Mouse (Mus musculus) hindbrain, embryonic 14.5 days (tissue): ENCODE measurements around the gene Nom1. TPM values are rescaled to one million over a fixed set of nuclear protein-coding genes. Genes with fewer than 3 reads are reported as not detected.

Source experiments
- ATAC-seq: fragments of 200-750 bp; cut with Nextera tagmentation; 2 replicates; pipeline ENCODE4 v1.8.0; 2017; ENCODE audit warnings: moderate number of reproducible peaks, mild to moderate bottlenecking, moderate TSS enrichment, moderate library complexity; ENCODE audit not compliant: low FRiP score
- DNase-seq: peaks from one replicate; pipeline ENCODE4 v3.0.0-alpha.2; 2015; ENCODE audit warnings: low spot score
- H3K27ac ChIP-seq: fragments of 300-500 bp; sonication (generic); 2 replicates; pipeline ENCODE4 v1.5.1; 2014; ENCODE audit warnings: mild to moderate bottlenecking, moderate library complexity
- H3K27me3 ChIP-seq: fragments of 300-500 bp; sonication (generic); 2 replicates; pipeline ENCODE4 v1.6.1; 2014; ENCODE audit warnings: mild to moderate bottlenecking, low read length, mixed read lengths; ENCODE audit not compliant: control insufficient read depth, insufficient read depth
- H3K36me3 ChIP-seq: fragments of 300-500 bp; sonication (generic); replicated peaks from 2 replicates; pipeline ENCODE4 v1.6.1; 2014; ENCODE audit not compliant: control insufficient read depth, insufficient read depth
- H3K4me1 ChIP-seq: fragments of 300-500 bp; sonication (generic); replicated peaks from 2 replicates; pipeline ENCODE4 v1.6.1; 2014; ENCODE audit warnings: antibody characterized with exemption, low read length, mixed read lengths; ENCODE audit not compliant: control insufficient read depth, insufficient read depth
- H3K4me2 ChIP-seq: fragments of 300-500 bp; sonication (generic); replicated peaks from 2 replicates; pipeline ENCODE4 v1.6.1; 2014; ENCODE audit warnings: mild to moderate bottlenecking, moderate library complexity
- H3K4me3 ChIP-seq: fragments of 300-500 bp; sonication (generic); replicated peaks from 2 replicates; pipeline ENCODE4 v1.5.1; 2014; ENCODE audit warnings: mild to moderate bottlenecking, low read length
- H3K9ac ChIP-seq: fragments of 300-500 bp; sonication (generic); 2 replicates; pipeline ENCODE4 v1.6.1; 2014
- H3K9me3 ChIP-seq: fragments of 300-500 bp; sonication (generic); 2 replicates; pipeline ENCODE4 v1.6.1; 2016; ENCODE audit warnings: low read length; ENCODE audit not compliant: control insufficient read depth
- WGBS: fragments of 180-500 bp; shearing (Covaris S2); extraction: QIAGEN DNeasy Blood & Tissue Kit; methylation state at CpG from one replicate; pipeline ENCODE4 v1.1.7; 2014; 5-methylcytosine and 5-hydroxymethylcytosine counted together
- polyA plus RNA-seq: library from polyadenylated mRNA; unstranded; fragments of >200 nt; fragmentation: Nextera tagmentation; extraction: Ambion mirVana; gene quantifications from 2 replicates; pipeline ENCODE4 v1.2.1, GENCODE M21; 2014

Gene Nom1
- polyA plus RNA-seq, 1 experiment from 2014 or later = 14.1 TPM

GRCm38 (mm10) chr5:29469501-29469900 lies 35.0 kb downstream of the Nom1 start:
- H3K4me1 ChIP-seq = 0 out of 2 replicates have a peak, but pooled peaks cover 6% of the 10 kb centered on the region
- H3K4me3 ChIP-seq = no peak overlapping the region
- no peaks in the 10 kb centered on the region for H3K9me3 ChIP-seq
- H3K27ac ChIP-seq = no peak overlapping the region
- WGBS = 6% methylated on average over 4 of the region's 4 CpGs
- H3K4me2 ChIP-seq = no peak overlapping the region
- H3K9ac ChIP-seq = no peak overlapping the region
- H3K27me3 ChIP-seq = peaks cover 94% of the 10 kb centered on the region
- H3K36me3 ChIP-seq = no peaks in the 10 kb centered on the region
- ATAC-seq = no peak
- DNase-seq = no peak

GRCm38 (mm10) chr5:29470271-29470670 lies 35.8 kb downstream of the Nom1 start:
- no peak for ATAC-seq
- Histone ChIP-seq H3K4me1 (0 out of 2 replicates have a peak, but pooled peaks cover 6% of the 10 kb centered on the region), H3K9me3 (no peaks in the 10 kb centered on the region), H3K4me3 (no peak overlapping the region), H3K27me3 (peaks cover 100% of the 10 kb centered on the region), H3K4me2 (no peak overlapping the region), H3K9ac (no peak overlapping the region), H3K27ac (no peak overlapping the region), H3K36me3 (no peaks in the 10 kb centered on the region)
- 8% methylated on average over 5 of the region's 5 CpGs for WGBS
- DNase-seq = no peak

- DNase-seq (no peak), ATAC-seq (no peak)
- Histone ChIP-seq H3K27ac (no peak overlapping the region), H3K36me3 (no peaks in the 10 kb centered on the region), H3K4me2 (no peak overlapping the region), H3K27me3 (peaks cover 100% of the 10 kb centered on the region), H3K4me1 (0 out of 2 replicates have a peak, but pooled peaks cover 6% of the 10 kb centered on the region), H3K9ac (no peak overlapping the region), H3K9me3 (no peaks in the 10 kb centered on the region), H3K4me3 (no peak overlapping the region)
- 2% methylated on average over 20 of the region's 20 CpGs for WGBS
These were observed 36.5 kb downstream of the Nom1 start for GRCm38 (mm10) chr5:29470851-29471394.

- no peaks in the 10 kb centered on the region for H3K36me3 ChIP-seq
- no peak for ATAC-seq
- 2% methylated on average over 11 of the region's 11 CpGs for WGBS
These were observed 36.9 kb downstream of the Nom1 start for GRCm38 (mm10) chr5:29471396-29471795.

GRCm38 (mm10) chr5:29471855-29472665 lies 37.6 kb downstream of the Nom1 start:
- no peak for DNase-seq
- Histone ChIP-seq H3K9me3 (no peaks in the 10 kb centered on the region), H3K4me3 (no peak overlapping the region), H3K9ac (no peak overlapping the region), H3K4me1 (0 out of 2 replicates have a peak, but pooled peaks cover 6% of the 10 kb centered on the region), H3K4me2 (no peak overlapping the region), H3K36me3 (no peaks in the 10 kb centered on the region), H3K27ac (no peak overlapping the region), H3K27me3 (peaks cover 100% of the 10 kb centered on the region)
- ATAC-seq = no peak
- 1% methylated on average over 22 of the region's 22 CpGs for WGBS

More at GRCm38 (mm10) chr5:29471396-29471795, 36.9 kb downstream of the Nom1 start:
- Histone ChIP-seq H3K27ac (no peak overlapping the region), H3K4me1 (0 out of 2 replicates have a peak, but pooled peaks cover 6% of the 10 kb centered on the region), H3K9me3 (no peaks in the 10 kb centered on the region), H3K4me3 (no peak overlapping the region), H3K27me3 (peaks cover 100% of the 10 kb centered on the region), H3K4me2 (no peak overlapping the region), H3K9ac (no peak overlapping the region)
- DNase-seq = no peak

- ATAC-seq (no peak), DNase-seq (no peak)
- Histone ChIP-seq H3K4me1 (no peaks in the 10 kb centered on the region), H3K4me3 (no peak overlapping the region), H3K36me3 (no peaks in the 10 kb centered on the region), H3K9me3 (no peaks in the 10 kb centered on the region), H3K27ac (no peak overlapping the region), H3K4me2 (no peak overlapping the region), H3K9ac (no peak overlapping the region), H3K27me3 (peaks cover 100% of the 10 kb centered on the region)
- WGBS = 1% methylated on average over 35 of the region's 35 CpGs
These were observed 39.2 kb downstream of the Nom1 start for GRCm38 (mm10) chr5:29473551-29474245.

GRCm38 (mm10) chr5:29474246-29474960 lies 39.9 kb downstream of the Nom1 start:
- WGBS = 2% methylated on average over 35 of the region's 35 CpGs
- ATAC-seq (no peak), DNase-seq (no peak)
- no peaks in the 10 kb centered on the region for H3K4me1 ChIP-seq
- H3K4me3 ChIP-seq = no peak overlapping the region
- peaks cover 100% of the 10 kb centered on the region for H3K27me3 ChIP-seq
- H3K27ac ChIP-seq = no peak overlapping the region
- H3K36me3 ChIP-seq = no peaks in the 10 kb centered on the region
- no peak overlapping the region for H3K9ac ChIP-seq
- no peak overlapping the region for H3K4me2 ChIP-seq
- H3K9me3 ChIP-seq = no peaks in the 10 kb centered on the region

GRCm38 (mm10) chr5:29475041-29475440 lies 40.6 kb downstream of the Nom1 start:
- 2% methylated on average over 10 of the region's 10 CpGs for WGBS
- H3K27me3 ChIP-seq = peaks cover 100% of the 10 kb centered on the region
- ATAC-seq (no peak), DNase-seq (no peak)
- no peak overlapping the region for H3K4me3 ChIP-seq
- H3K9me3 ChIP-seq = no peaks in the 10 kb centered on the region
- no peaks in the 10 kb centered on the region for H3K4me1 ChIP-seq
- H3K9ac ChIP-seq = no peak overlapping the region
- no peaks in the 10 kb centered on the region for H3K36me3 ChIP-seq
- no peak overlapping the region for H3K4me2 ChIP-seq
- no peak overlapping the region for H3K27ac ChIP-seq

GRCm38 (mm10) chr5:29475556-29475955 lies 41.1 kb downstream of the Nom1 start:
- Histone ChIP-seq H3K36me3 (no peaks in the 10 kb centered on the region), H3K4me2 (no peak overlapping the region), H3K27ac (no peak overlapping the region), H3K27me3 (peaks cover 100% of the 10 kb centered on the region), H3K9me3 (no peaks in the 10 kb centered on the region), H3K4me3 (no peak overlapping the region), H3K9ac (no peak overlapping the region), H3K4me1 (no peaks in the 10 kb centered on the region)
- DNase-seq (no peak), ATAC-seq (no peak)
- 2% methylated on average over 5 of the region's 5 CpGs for WGBS
